Mouse (Mus musculus): ENCODE measurements around the gene Klk6. TPM values are rescaled to one million over a fixed set of nuclear protein-coding genes. Genes with fewer than 3 reads are reported as not detected.

Klk6 gene
- polyA plus RNA-seq, 1 experiment from 2014 or later = not detected

DNA sequence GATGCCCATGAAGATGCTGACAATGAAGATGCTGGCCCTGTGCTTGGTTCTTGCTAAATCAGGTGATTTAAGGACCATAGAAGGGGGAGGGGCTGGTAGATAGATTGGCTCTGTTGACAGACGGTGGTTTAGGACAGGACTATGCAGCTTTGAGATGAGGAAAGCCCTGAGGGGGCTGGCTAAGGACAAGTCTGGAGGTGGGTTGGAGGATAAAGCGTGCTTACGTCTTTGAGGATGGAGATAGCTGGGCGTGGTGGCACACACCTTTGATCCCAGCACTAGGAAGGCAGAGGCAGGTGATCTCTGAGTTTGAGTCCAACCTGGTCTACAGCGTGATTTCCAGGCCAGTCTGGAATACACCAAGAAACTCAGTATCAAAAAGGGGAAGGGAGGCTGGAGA is 1.8 kb downstream of the Klk6 start:
- Histone ChIP-seq H3K27ac (ENCODE audit: poor library complexity, severe bottlenecking) (no peak overlapping the region), H3K9ac (no peak overlapping the region), H3K9me3 (replicated peaks) (no peaks in the 10 kb centered on the region), H3K4me1 (replicated peaks) (no peaks in the 10 kb centered on the region), H3K36me3 (no peaks in the 10 kb centered on the region), H3K4me3 (no peak overlapping the region), H3K27me3 (replicated peaks) (no peaks in the 10 kb centered on the region; the same call in none of the 2 replicates), H3K4me2 (no peak overlapping the region)
- WGBS = 80% methylated on average over 5 of the region's 5 CpGs
- ATAC-seq (ENCODE audit: insufficient number of reproducible peaks, low FRiP score) = no peak

DNA sequence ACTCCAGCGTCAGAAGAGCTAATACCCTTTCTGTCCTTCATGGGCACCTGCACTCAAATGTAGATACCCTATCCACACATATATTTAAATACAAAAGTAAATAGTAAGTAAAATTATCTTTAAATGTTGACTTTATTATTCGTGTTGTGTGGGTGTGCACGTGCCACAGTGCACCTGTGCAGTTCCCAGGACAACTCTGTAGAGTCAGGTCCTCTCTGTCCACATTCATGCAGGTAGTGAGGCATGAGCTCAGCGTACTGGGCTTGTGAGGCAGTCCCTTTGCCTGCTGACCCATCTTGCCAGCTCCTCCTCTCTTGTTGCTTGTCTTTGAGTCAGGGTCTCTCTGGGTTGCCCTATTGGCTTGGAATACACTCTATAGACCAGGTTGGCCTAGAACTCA is 3.4 kb downstream of the Klk6 start:
- Histone ChIP-seq H3K9ac (no peak overlapping the region), H3K9me3 (replicated peaks) (no peaks in the 10 kb centered on the region), H3K36me3 (no peaks in the 10 kb centered on the region), H3K4me1 (replicated peaks) (no peaks in the 10 kb centered on the region), H3K4me2 (no peak overlapping the region), H3K27ac (ENCODE audit: poor library complexity, severe bottlenecking) (no peak overlapping the region), H3K27me3 (replicated peaks) (no peaks in the 10 kb centered on the region; the same call in none of the 2 replicates), H3K4me3 (no peak overlapping the region)
- WGBS = 76% methylated on average over 4 of the region's 4 CpGs
- no peak for ATAC-seq (ENCODE audit: insufficient number of reproducible peaks, low FRiP score)

DNA sequence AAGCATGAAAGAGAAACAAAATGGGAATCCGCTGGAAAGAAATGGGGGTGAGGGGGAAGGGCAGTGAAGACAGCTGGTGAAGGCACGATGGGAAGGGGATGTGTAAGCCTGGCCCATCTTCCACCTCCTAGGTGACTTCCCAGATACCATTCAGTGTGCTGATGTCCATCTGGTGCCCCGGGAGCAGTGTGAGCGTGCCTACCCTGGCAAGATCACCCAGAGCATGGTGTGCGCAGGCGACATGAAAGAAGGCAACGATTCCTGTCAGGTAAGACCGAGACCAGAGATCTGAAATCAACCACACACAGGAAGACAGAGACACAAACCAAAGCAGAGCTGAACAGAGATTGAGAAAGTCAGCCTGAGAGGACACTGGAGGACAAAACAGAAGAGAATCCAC is 4.7 kb downstream of the Klk6 start:
- Histone ChIP-seq H3K27ac (ENCODE audit: poor library complexity, severe bottlenecking) (no peak overlapping the region), H3K4me3 (no peak overlapping the region), H3K36me3 (no peaks in the 10 kb centered on the region), H3K9me3 (replicated peaks) (no peaks in the 10 kb centered on the region), H3K4me1 (replicated peaks) (no peaks in the 10 kb centered on the region), H3K27me3 (replicated peaks) (no peaks in the 10 kb centered on the region; the same call in 1 of the 2 replicates), H3K4me2 (no peak overlapping the region), H3K9ac (no peak overlapping the region)
- no peak for ATAC-seq (ENCODE audit: insufficient number of reproducible peaks, low FRiP score)
- WGBS = 82% methylated on average over 8 of the region's 8 CpGs

DNA sequence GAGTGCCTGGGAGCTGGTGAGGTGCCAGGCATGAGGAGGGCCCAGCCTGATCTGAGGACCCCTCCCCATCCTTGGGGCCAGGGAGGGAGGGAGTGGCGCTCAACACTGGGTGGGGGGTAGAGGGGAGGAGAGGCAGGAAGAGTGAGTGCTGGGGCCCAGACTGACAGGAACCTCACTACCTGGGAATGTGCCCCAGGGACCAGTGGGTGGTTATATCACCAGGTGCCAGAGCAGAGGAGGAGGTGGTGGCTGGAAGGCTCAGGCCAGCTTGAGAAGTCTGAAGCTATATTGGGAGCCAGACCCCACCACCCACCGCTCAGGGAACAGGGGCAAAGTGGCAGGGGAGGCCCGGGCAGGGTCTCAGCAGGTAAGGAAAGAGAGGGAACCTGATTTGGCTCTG is 17.4 kb downstream of the Klk6 start, which contains the start of gene Klk5:
TSS of gene Klk5 (plus strand) at position 271 of the 400 bp plus-strand sequence.
- no peaks in the 10 kb centered on the region for H3K27me3 ChIP-seq (replicated peaks)
- ATAC-seq (ENCODE audit: insufficient number of reproducible peaks, low FRiP score) = no peak
- H3K27ac ChIP-seq (ENCODE audit: poor library complexity, severe bottlenecking) = no peak within 1 kb of the TSS
- H3K4me3 ChIP-seq = no peak within 1 kb of the TSS
- H3K9ac ChIP-seq = no peak within 1 kb of the TSS
- H3K4me2 ChIP-seq = no peak within 1 kb of the TSS
- no peaks in the 10 kb centered on the region for H3K9me3 ChIP-seq (replicated peaks)
- H3K4me1 ChIP-seq (replicated peaks) = no peaks in the 10 kb centered on the region
- no peaks in the 10 kb centered on the region for H3K36me3 ChIP-seq
- 41% methylated on average over 3 of the region's 3 CpGs for WGBS

DNA sequence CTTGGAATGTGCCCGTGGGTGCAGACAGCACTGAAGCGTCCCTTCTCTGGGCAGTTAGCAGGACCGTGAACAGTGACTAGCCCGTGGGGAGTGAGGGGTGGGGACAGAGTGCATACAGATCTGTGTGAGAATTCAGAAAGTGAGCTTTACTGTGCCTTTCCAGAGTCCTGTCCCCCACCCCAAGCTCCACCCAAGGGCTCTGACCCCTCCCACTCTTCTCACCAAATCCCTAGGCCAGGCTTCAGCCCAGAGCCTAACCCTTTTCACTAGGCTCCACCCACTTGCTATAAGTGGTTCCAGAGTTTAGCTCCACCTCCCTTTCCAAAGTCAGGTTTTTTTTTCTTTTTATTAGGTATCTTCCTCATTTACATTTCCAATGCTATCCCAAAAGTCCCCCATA is 19.5 kb downstream of the Klk6 start:
- Histone ChIP-seq H3K4me1 (replicated peaks) (no peaks in the 10 kb centered on the region), H3K27ac (ENCODE audit: poor library complexity, severe bottlenecking) (no peak overlapping the region), H3K4me3 (no peak overlapping the region), H3K36me3 (no peaks in the 10 kb centered on the region), H3K27me3 (replicated peaks) (no peaks in the 10 kb centered on the region), H3K9ac (no peak overlapping the region), H3K4me2 (no peak overlapping the region), H3K9me3 (replicated peaks) (no peaks in the 10 kb centered on the region)
- ATAC-seq (ENCODE audit: insufficient number of reproducible peaks, low FRiP score) = no peak
- WGBS = 80% methylated on average over 4 of the region's 4 CpGs

DNA sequence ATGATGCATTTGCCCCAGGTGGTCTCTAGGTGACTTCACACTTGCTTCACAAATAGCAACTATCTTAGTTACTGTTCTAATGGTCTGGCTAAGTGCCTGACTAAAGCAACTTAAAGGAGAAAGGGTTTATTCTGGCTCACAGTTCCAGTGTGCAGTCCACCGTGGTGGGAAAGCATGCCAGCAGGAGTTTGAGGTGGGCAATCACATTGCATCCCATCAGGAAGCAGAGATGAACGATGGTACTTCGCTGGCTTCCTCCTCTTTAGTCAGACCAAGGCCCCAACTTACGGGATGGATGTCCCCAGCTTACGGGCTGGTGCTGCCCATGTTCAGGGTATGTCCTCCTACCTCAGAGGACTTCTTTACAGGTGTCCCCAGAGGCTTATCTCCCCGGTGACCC is 27.3 kb downstream of the Klk6 start:
- 76% methylated on average over 6 of the region's 6 CpGs for WGBS
- ATAC-seq (ENCODE audit: insufficient number of reproducible peaks, low FRiP score) = no peak
- no peak overlapping the region for H3K9ac ChIP-seq
- H3K27me3 ChIP-seq (replicated peaks) = no peaks in the 10 kb centered on the region
- no peak overlapping the region for H3K27ac ChIP-seq (ENCODE audit: poor library complexity, severe bottlenecking)
- H3K4me1 ChIP-seq (replicated peaks) = no peaks in the 10 kb centered on the region
- H3K9me3 ChIP-seq (replicated peaks) = 0 out of 2 replicates have a peak, but pooled peaks cover 6% of the 10 kb centered on the region
- no peak overlapping the region for H3K4me3 ChIP-seq
- no peaks in the 10 kb centered on the region for H3K36me3 ChIP-seq
- H3K4me2 ChIP-seq = no peak overlapping the region

DNA sequence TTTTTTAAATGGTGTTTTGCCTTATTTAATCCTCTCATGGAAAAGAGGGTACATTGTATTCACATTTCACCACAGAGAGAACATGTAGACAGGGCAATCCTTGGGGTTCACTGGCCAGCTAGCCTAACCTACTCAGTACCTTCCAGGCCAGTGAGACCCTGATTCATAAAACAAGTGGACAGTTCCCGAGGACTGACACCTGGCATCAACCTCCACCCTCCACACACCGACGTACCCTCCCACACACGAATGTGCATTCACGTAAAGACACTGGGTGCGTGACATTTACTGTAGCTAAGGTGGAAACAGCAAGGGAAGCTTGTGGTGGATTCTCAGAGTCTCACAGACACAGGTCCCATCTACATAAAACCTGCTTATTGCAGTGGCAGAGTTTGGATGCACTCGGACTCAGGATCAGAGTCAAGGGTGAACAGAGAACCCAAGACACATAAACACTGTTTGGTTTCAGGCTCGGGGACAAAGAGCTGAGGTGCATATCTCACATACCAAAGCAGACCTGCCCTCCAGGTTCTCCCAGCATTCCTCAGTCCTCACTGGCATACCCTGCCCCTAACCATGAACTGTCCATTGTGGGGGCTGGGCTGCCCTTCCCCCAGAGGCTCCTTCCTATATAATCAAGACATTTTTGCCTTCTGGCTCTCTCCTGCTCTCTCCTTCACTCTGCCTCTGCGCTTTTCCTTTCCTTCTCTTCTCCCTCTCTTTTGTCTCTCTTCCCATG is 30.5 kb downstream of the Klk6 start:
- Histone ChIP-seq H3K4me3 (no peak overlapping the region), H3K36me3 (no peaks in the 10 kb centered on the region), H3K4me2 (no peak overlapping the region), H3K27me3 (replicated peaks) (no peaks in the 10 kb centered on the region), H3K9me3 (replicated peaks) (0 out of 2 replicates have a peak, but pooled peaks cover 6% of the 10 kb centered on the region), H3K9ac (no peak overlapping the region), H3K4me1 (replicated peaks) (no peaks in the 10 kb centered on the region), H3K27ac (ENCODE audit: poor library complexity, severe bottlenecking) (no peak overlapping the region)
- 66% methylated on average over 9 of the region's 9 CpGs for WGBS
- no peak for ATAC-seq (ENCODE audit: insufficient number of reproducible peaks, low FRiP score)

DNA sequence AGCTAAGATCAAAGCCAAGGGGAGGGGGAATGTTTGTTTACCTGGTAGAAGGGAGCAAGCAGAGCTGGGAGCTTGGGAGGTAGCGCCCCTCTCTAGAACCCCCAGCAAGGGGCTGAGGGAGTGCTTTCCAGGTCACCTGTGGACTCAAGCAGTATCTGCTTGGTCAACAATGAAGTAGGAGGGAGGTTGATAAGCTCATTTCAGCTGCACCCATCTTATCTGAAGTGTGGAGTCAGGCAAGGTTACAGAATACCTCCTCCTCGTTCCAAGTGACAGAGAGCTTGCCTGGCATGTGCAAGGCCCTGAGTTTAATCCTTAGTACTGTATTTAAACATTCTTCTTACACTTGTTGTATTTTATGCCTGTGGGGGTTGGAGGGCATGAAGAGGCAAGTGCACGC is 31.4 kb downstream of the Klk6 start:
- no peak for ATAC-seq (ENCODE audit: insufficient number of reproducible peaks, low FRiP score)
- H3K36me3 ChIP-seq = no peaks in the 10 kb centered on the region
- 0 out of 2 replicates have a peak, but pooled peaks cover 4% of the 10 kb centered on the region for H3K9me3 ChIP-seq (replicated peaks)
- no peak overlapping the region for H3K9ac ChIP-seq
- no peak overlapping the region for H3K4me2 ChIP-seq
- WGBS = 43% methylated on average over 3 of the region's 3 CpGs
- H3K27me3 ChIP-seq (replicated peaks) = no peaks in the 10 kb centered on the region
- no peak overlapping the region for H3K27ac ChIP-seq (ENCODE audit: poor library complexity, severe bottlenecking)
- no peak overlapping the region for H3K4me3 ChIP-seq
- no peaks in the 10 kb centered on the region for H3K4me1 ChIP-seq (replicated peaks)

DNA sequence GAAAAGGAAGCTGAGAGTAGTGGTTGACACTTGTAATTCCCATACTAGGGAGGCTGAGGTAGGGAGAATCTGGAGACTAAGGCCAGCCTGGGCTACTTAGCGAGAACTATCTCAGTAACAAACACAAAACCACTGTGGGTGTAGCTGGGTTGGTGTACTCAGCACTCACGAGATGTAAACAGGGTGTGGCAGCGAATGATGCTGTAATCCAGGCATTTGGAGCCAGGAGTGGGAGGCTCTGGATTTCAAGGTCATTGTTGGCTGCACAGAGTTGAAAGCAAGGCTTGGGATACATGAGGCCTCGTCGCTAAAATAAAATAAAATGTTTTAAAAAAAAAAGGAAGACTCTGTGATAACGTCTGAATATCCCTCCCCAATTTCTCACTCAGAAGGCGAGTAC is 32.0 kb downstream of the Klk6 start:
- Histone ChIP-seq H3K4me1 (replicated peaks) (no peaks in the 10 kb centered on the region), H3K4me3 (no peak overlapping the region), H3K9me3 (replicated peaks) (0 out of 2 replicates have a peak, but pooled peaks cover 4% of the 10 kb centered on the region), H3K36me3 (no peaks in the 10 kb centered on the region), H3K4me2 (no peak overlapping the region), H3K9ac (no peak overlapping the region), H3K27ac (ENCODE audit: poor library complexity, severe bottlenecking) (no peak overlapping the region), H3K27me3 (replicated peaks) (no peaks in the 10 kb centered on the region)
- WGBS = 72% methylated on average over 7 of the region's 7 CpGs
- ATAC-seq (ENCODE audit: insufficient number of reproducible peaks, low FRiP score) = no peak

DNA sequence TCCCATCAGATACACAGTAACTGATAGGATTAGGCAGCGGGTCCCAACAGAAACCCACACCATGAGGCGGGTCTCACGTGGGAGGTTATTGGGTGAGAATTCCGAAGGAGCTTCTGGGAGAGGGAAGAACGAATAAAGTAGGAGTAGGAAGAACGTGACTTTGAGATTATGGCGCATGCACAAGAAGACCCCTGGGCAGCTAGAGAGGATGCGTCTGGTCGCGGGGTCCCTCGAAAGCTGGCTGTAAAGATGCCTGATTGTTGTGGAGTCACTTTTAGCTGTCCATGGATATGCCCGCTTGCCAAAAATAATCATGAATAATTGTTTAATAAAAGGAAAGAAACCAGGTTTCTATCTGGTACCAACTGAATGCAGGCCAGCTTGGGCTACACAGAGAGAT is 33.2 kb downstream of the Klk6 start:
- no peak for ATAC-seq (ENCODE audit: insufficient number of reproducible peaks, low FRiP score)
- H3K36me3 ChIP-seq = no peaks in the 10 kb centered on the region

DNA sequence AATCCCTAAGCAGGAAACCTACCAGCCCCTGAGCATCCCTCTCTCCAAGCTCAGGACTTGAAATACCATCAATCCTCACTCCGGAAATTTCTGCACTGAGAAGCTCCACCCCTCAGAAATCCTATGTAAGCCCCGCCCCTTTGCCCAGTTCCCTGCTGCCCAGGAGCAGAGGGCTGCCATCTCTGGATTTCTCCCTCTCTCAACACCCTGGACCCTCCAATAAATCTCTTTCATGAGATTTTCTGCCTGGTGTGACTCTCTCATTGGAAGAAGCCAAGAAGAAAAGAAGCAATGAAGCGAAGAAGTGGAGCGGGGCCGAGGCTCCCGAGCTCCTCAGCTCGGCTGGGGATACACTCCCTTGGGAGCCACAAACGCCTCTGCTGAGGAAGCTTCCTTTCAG is 36.1 kb downstream of the Klk6 start:
- Histone ChIP-seq H3K4me3 (no peak overlapping the region), H3K27me3 (replicated peaks) (no peaks in the 10 kb centered on the region), H3K4me2 (no peak overlapping the region), H3K36me3 (no peaks in the 10 kb centered on the region), H3K4me1 (replicated peaks) (no peaks in the 10 kb centered on the region), H3K9ac (no peak overlapping the region), H3K27ac (ENCODE audit: poor library complexity, severe bottlenecking) (no peak overlapping the region), H3K9me3 (replicated peaks) (no peaks in the 10 kb centered on the region)
- ATAC-seq (ENCODE audit: insufficient number of reproducible peaks, low FRiP score) = no peak
- WGBS = 80% methylated on average over 8 of the region's 8 CpGs

More for the DNA sequence above, 33.2 kb downstream of the Klk6 start:
- Histone ChIP-seq H3K27ac (ENCODE audit: poor library complexity, severe bottlenecking) (0 out of 2 replicates have a peak overlapping the region, but pooled peaks have one; percentile 17), H3K27me3 (replicated peaks) (no peaks in the 10 kb centered on the region), H3K9me3 (replicated peaks) (no peaks in the 10 kb centered on the region), H3K9ac (no peak overlapping the region), H3K4me1 (replicated peaks) (no peaks in the 10 kb centered on the region), H3K4me2 (no peak overlapping the region), H3K4me3 (no peak overlapping the region)
- 82% methylated on average over 12 of the region's 12 CpGs for WGBS

DNA sequence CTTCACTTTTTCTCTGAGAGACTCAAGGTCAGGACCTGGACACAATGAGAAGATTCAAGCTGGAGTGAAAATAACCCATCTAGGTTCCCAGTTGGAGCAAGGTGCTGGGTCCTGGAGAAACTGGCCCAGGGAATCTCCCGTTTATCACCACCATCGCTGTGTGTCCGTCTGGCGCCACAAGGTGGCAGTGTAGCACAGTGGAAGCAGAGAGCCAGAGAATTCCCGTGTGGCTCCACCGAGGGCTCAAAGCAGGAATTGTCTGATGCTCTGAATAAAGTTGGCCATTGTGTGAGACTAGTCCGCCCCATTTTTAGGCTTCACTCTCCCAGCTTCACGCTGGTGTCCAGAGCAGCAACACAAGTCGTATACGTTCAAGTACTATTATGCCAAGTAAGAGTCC is 48.9 kb downstream of the Klk6 start:
- Histone ChIP-seq H3K4me3 (no peak overlapping the region), H3K4me1 (replicated peaks) (no peaks in the 10 kb centered on the region), H3K27ac (ENCODE audit: poor library complexity, severe bottlenecking) (no peak overlapping the region), H3K4me2 (no peak overlapping the region), H3K36me3 (no peaks in the 10 kb centered on the region), H3K27me3 (replicated peaks) (peaks cover 36% of the 10 kb centered on the region), H3K9me3 (replicated peaks) (no peaks in the 10 kb centered on the region; the same call in 1 of the 2 replicates), H3K9ac (no peak overlapping the region)
- WGBS = 7% methylated on average over 10 of the region's 10 CpGs
- ATAC-seq (ENCODE audit: insufficient number of reproducible peaks, low FRiP score) = no peak

Data from heart, embryonic 12.5 days (tissue).